Mouse (Mus musculus) liver, embryonic 14.5 days (tissue): ENCODE measurements around the gene 2610301B20Rik.

ENCODE experiments used
- CTCF ChIP-seq: IDR thresholded peaks from 2 replicates; pipeline ENCODE4 v1.5.1; 2016; ENCODE audit warnings: antibody characterized with exemption, low read depth, control low read depth
- EP300 ChIP-seq: IDR thresholded peaks from 2 replicates; pipeline ENCODE4 v1.6.1; 2016; ENCODE audit warnings: antibody characterized with exemption, low read depth

- TF ChIP-seq CTCF (no peak), EP300 (no peak)
Observed at GRCm38 (mm10) chr4:10872685-10873539, 1.4 kb upstream of the 2610301B20Rik start.
